ENCODE assay signal across 8 mouse cellular contexts in genomic region chr7:110286838-110287475, GRCm38 (mm10).
DNase-seq lines count a peak whose midpoint lies in the region; ATAC-seq and TF ChIP-seq lines count a peak whose summit lies in the region.

No protein-coding gene starts in this region.

- H3K27ac ChIP-seq in forebrain, embryonic 15.5 days (replicated peaks), result no peak overlapping the region
- H3K27ac ChIP-seq in liver, embryonic 15.5 days (replicated peaks), result no peak overlapping the region
- no peak overlapping the region for H3K27ac ChIP-seq in neural tube, embryonic 12.5 days
- H3K27ac ChIP-seq in stomach, embryonic 16.5 days (ENCODE audit: low read length), result no peak overlapping the region

- peaks cover 32% of the 10 kb centered on the region for H3K36me3 ChIP-seq in E14TG2a.4 (ENCODE audit: insufficient read depth, low read length)
- H3K36me3 ChIP-seq in forebrain, embryonic 15.5 days, result no peaks in the 10 kb centered on the region
- no peaks in the 10 kb centered on the region for H3K36me3 ChIP-seq in liver, embryonic 15.5 days (replicated peaks)
- peaks cover 2% of the 10 kb centered on the region; the same call in 1 of the 2 replicates for H3K36me3 ChIP-seq in neural tube, embryonic 12.5 days
- H3K36me3 ChIP-seq in stomach, embryonic 16.5 days (ENCODE audit: control insufficient read depth, insufficient read depth, low read length), result no peaks in the 10 kb centered on the region

- DNase-seq in cerebellum, adult 11 months, result peak; percentile 79
- peak; percentile 90 to 91 for DNase-seq in heart, postnatal 14 days
- DNase-seq in kidney, postnatal 4 days, result peak; percentile 90 to 92

- whole genome bisulfite sequencing in forebrain, embryonic 15.5 days, result 9% methylated on average over 12 of the region's 12 CpGs
- 12% methylated on average over 12 of the region's 12 CpGs for WGBS in liver, embryonic 15.5 days (ENCODE audit: insufficient replicate concordance)
- 9% methylated on average over 12 of the region's 12 CpGs for WGBS in neural tube, embryonic 12.5 days
- WGBS in stomach, embryonic 16.5 days, result 5% methylated on average over 12 of the region's 12 CpGs

- H3K9me3 ChIP-seq in E14TG2a.4 (ENCODE audit: low read length), result no peaks in the 10 kb centered on the region
- no peaks in the 10 kb centered on the region for H3K9me3 ChIP-seq in forebrain, embryonic 15.5 days
- no peaks in the 10 kb centered on the region for H3K9me3 ChIP-seq in liver, embryonic 15.5 days (replicated peaks)
- H3K9me3 ChIP-seq in neural tube, embryonic 12.5 days, result no peaks in the 10 kb centered on the region
- H3K9me3 ChIP-seq in stomach, embryonic 16.5 days (replicated peaks; ENCODE audit: control insufficient read depth, low read length), result no peaks in the 10 kb centered on the region

- H3K9ac ChIP-seq in forebrain, embryonic 15.5 days (replicated peaks), result no peak overlapping the region
- no peak overlapping the region for H3K9ac ChIP-seq in liver, embryonic 15.5 days
- H3K9ac ChIP-seq in neural tube, embryonic 12.5 days, result no peak overlapping the region
- H3K9ac ChIP-seq in stomach, embryonic 16.5 days (ENCODE audit: low read length), result peak overlapping the region; percentile 6; the same call in 1 of the 2 replicates

- no peak overlapping the region for H3K4me2 ChIP-seq in forebrain, embryonic 15.5 days (replicated peaks)
- H3K4me2 ChIP-seq in liver, embryonic 15.5 days, result no peak overlapping the region
- no peak overlapping the region for H3K4me2 ChIP-seq in neural tube, embryonic 12.5 days (replicated peaks)
- no peak overlapping the region for H3K4me2 ChIP-seq in stomach, embryonic 16.5 days (ENCODE audit: low read depth, low read length)

- peak; percentile 67 for TF ChIP-seq CTCF in E14TG2a.4 (conservative IDR thresholded peaks at IDR 0.05; ENCODE audit: low read length)

- peak; percentile 84 for ATAC-seq in forebrain, embryonic 15.5 days (replicated peaks)
- ATAC-seq in liver, embryonic 15.5 days (ENCODE audit: insufficient read depth), result peak; percentile 47
- peak; percentile 85 for ATAC-seq in neural tube, embryonic 12.5 days (ENCODE audit: low FRiP score, low read depth)
- peak; percentile 74 for ATAC-seq in stomach, embryonic 16.5 days (ENCODE audit: insufficient read depth, low FRiP score)

- H3K4me1 ChIP-seq in E14TG2a.4 (replicated peaks; ENCODE audit: low read depth, low read length), result peaks cover 36% of the 10 kb centered on the region
- H3K4me1 ChIP-seq in forebrain, embryonic 15.5 days, result peaks cover 7% of the 10 kb centered on the region; the same call in 1 of the 2 replicates
- H3K4me1 ChIP-seq in liver, embryonic 15.5 days (replicated peaks), result no peaks in the 10 kb centered on the region
- 0 out of 2 replicates have a peak, but pooled peaks cover 3% of the 10 kb centered on the region for H3K4me1 ChIP-seq in neural tube, embryonic 12.5 days
- peaks cover 20% of the 10 kb centered on the region for H3K4me1 ChIP-seq in stomach, embryonic 16.5 days (ENCODE audit: control insufficient read depth, insufficient read depth, low read length)

- H3K4me3 ChIP-seq in E14TG2a.4 (replicated peaks; ENCODE audit: low read length), result no peak overlapping the region
- no peak overlapping the region for H3K4me3 ChIP-seq in forebrain, embryonic 15.5 days
- H3K4me3 ChIP-seq in liver, embryonic 15.5 days (replicated peaks), result no peak overlapping the region
- no peak overlapping the region for H3K4me3 ChIP-seq in neural tube, embryonic 12.5 days
- H3K4me3 ChIP-seq in stomach, embryonic 16.5 days (replicated peaks; ENCODE audit: low read length), result no peak overlapping the region

- intact Hi-C loops in heart, postnatal 14 days (cut with DNase I), result loop anchor here (1.0 to 5.0 kb wide), 6 partner anchors 40 to 515 kb away; no protein-coding TSS in a partner anchor

- H3K27me3 ChIP-seq in E14TG2a.4 (ENCODE audit: insufficient read depth, low read length), result no peaks in the 10 kb centered on the region
- no peaks in the 10 kb centered on the region for H3K27me3 ChIP-seq in forebrain, embryonic 15.5 days
- no peaks in the 10 kb centered on the region for H3K27me3 ChIP-seq in liver, embryonic 15.5 days
- H3K27me3 ChIP-seq in neural tube, embryonic 12.5 days (replicated peaks), result no peaks in the 10 kb centered on the region
- no peaks in the 10 kb centered on the region for H3K27me3 ChIP-seq in stomach, embryonic 16.5 days (ENCODE audit: control insufficient read depth, insufficient read depth, low read length)
